9 mouse cellular contexts compared by ENCODE assay signal in the genomic region with DNA sequence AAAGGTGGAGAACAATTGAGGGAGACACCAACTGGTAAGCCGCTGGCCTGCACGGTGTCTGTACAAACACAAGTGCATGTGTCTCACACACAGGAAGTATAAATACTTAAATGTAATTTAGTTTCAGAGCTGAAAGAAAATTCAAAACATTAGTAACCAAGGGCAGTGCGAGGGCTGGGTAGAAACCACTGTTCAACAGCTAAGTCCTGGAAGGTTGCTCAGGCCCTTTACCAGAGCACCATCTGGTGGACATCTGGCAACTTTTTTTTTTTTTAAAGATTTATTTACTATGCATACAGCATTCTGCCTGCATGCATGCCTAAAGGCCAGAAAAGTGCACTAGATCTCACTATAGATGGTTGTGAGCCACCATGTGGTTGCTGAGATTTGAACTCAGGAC. TPM values are rescaled to one million over a fixed set of nuclear protein-coding genes. Genes with fewer than 3 reads are reported as not detected.
DNase-seq lines count a peak whose midpoint lies in the region; ATAC-seq and TF ChIP-seq lines count a peak whose summit lies in the region.
"Had no signal": no experiment of that assay in that cellular context is flagged by ENCODE, and none has a peak within 500 bp of the region (broad histone marks: within the 10 kb centered on the region; RNA-seq: fewer than 3 reads in every experiment).

No protein-coding gene starts in this region.

- 0 out of 2 replicates have a peak, but pooled peaks have one; percentile 11 for ATAC-seq in neural tube, embryonic 13.5 days (ENCODE audit: low read depth)
- no peak for ATAC-seq in activated CD4-positive, CD25-positive, alpha-beta regulatory T cell, adult 4 months
- no peak for ATAC-seq in monocyte, adult 5-6 weeks (replicated peaks; ENCODE audit: insufficient number of reproducible peaks, low FRiP score, low TSS enrichment, poor library complexity, severe bottlenecking)

- 75% methylated on average over 3 of the region's 3 CpGs for WGBS in heart, embryonic 10.5 days
- WGBS in neural tube, embryonic 13.5 days, result 77% methylated on average over 3 of the region's 3 CpGs

- peaks cover 43% of the 10 kb centered on the region for H3K36me3 ChIP-seq in heart, embryonic 10.5 days
- peaks cover 24% of the 10 kb centered on the region for H3K36me3 ChIP-seq in C2C12 (ENCODE audit: control insufficient read depth, insufficient read depth)
- H3K36me3 ChIP-seq in neural tube, embryonic 13.5 days, result peaks cover 62% of the 10 kb centered on the region

- H3K27me3 ChIP-seq in heart, embryonic 10.5 days (ENCODE audit: insufficient read depth, poor library complexity, severe bottlenecking), result no peaks in the 10 kb centered on the region
- H3K27me3 ChIP-seq in C2C12 (ENCODE audit: control insufficient read depth, insufficient read depth, insufficient read length), result no peaks in the 10 kb centered on the region
- no peaks in the 10 kb centered on the region for H3K27me3 ChIP-seq in neural tube, embryonic 13.5 days
- H3K27me3 ChIP-seq: megakaryocyte, embryonic 14.5 days had no signal

- H3K79me2 ChIP-seq in C2C12 (ENCODE audit: control insufficient read depth, insufficient read depth), result peaks cover 14% of the 10 kb centered on the region

- H3K27ac ChIP-seq in heart, embryonic 10.5 days, result no peak overlapping the region
- H3K27ac ChIP-seq in neural tube, embryonic 13.5 days (replicated peaks), result no peak overlapping the region

- no peak overlapping the region for H3K4me3 ChIP-seq in heart, embryonic 10.5 days
- H3K4me3 ChIP-seq in C2C12 (ENCODE audit: insufficient read depth, poor library complexity, severe bottlenecking), result no peak overlapping the region
- no peak overlapping the region for H3K4me3 ChIP-seq in neural tube, embryonic 13.5 days
- H3K4me3 ChIP-seq: megakaryocyte, embryonic 14.5 days had no signal

- no peak overlapping the region for H3K9ac ChIP-seq in neural tube, embryonic 13.5 days

- no peaks in the 10 kb centered on the region for H3K4me1 ChIP-seq in heart, embryonic 10.5 days
- H3K4me1 ChIP-seq in neural tube, embryonic 13.5 days (replicated peaks), result peaks cover 3% of the 10 kb centered on the region

- H3ac ChIP-seq in C2C12 (ENCODE audit: control insufficient read depth, insufficient read length, low read depth), result no peak overlapping the region

- H3K79me3 ChIP-seq in C2C12 (ENCODE audit: low read depth), result no peaks in the 10 kb centered on the region

- H3K9me3 ChIP-seq in heart, embryonic 10.5 days, result no peaks in the 10 kb centered on the region
- no peaks in the 10 kb centered on the region for H3K9me3 ChIP-seq in neural tube, embryonic 13.5 days
- H3K9me3 ChIP-seq: megakaryocyte, embryonic 14.5 days had no signal

- TF ChIP-seq CTCF in C2C12 (IDR thresholded peaks at IDR 0.05; ENCODE audit: control insufficient read depth, insufficient read depth, insufficient read length), result peak; percentile 1

- peak; percentile 38 for DNase-seq in heart, adult 8-10 months (ENCODE audit: low spot score)
- no peak for DNase-seq in heart, embryonic 10.5 days (ENCODE audit: low spot score)
- DNase-seq in brain, adult 2 months (ENCODE audit: low read depth, low spot score), result peak; percentile 55
- DNase-seq in kidney, adult 9 months, result peak; percentile 54

- no peak overlapping the region for H3K4me2 ChIP-seq in neural tube, embryonic 13.5 days

TF ChIP-seq in C2C12, 6 proteins besides CTCF, POLR2A, EP300 and RAD21:
- TF ChIP-seq FOSL1 (IDR thresholded peaks at IDR 0.05; ENCODE audit: insufficient read depth, low read length, poor library complexity, severe bottlenecking) (no peak), MYOG (IDR thresholded peaks at IDR 0.05; ENCODE audit: control insufficient read depth, extremely low read depth, insufficient read length) (no peak), USF1 (IDR thresholded peaks at IDR 0.05; ENCODE audit: low read depth) (no peak), MYOD1 (IDR thresholded peaks at IDR 0.05; ENCODE audit: control insufficient read depth, insufficient read length, low read depth) (no peak), CEBPB (IDR thresholded peaks at IDR 0.05; ENCODE audit: low read depth) (no peak), MAX (IDR thresholded peaks at IDR 0.05) (no peak)

RNA-seq across cellular contexts. Expression of gene Ap3s2, which starts 5.9 kb away (rescaled TPM):
- total RNA-seq in heart, adult 8-10 months (2022), result 10 to 100 TPM; 20.6 to 28.6 (median 22.6) TPM
- 37.7 and 41.3 TPM in 2 replicates for polyA plus RNA-seq in heart, embryonic 10.5 days (2016; fragmentation: Nextera tagmentation; extraction: Ambion mirVana)
- 14.3 TPM for polyA plus RNA-seq in C2C12 (2012; fragmentation: generic; extraction: Trizol)
- 54.4 and 63.4 TPM in 2 replicates for polyA plus RNA-seq in neural tube, embryonic 13.5 days (2015; fragmentation: Nextera tagmentation; extraction: Ambion mirVana)
- 10 to 100 TPM; 26.1 to 34.1 TPM for polyA plus RNA-seq in activated CD4-positive, CD25-positive, alpha-beta regulatory T cell, adult 4 months (2017; shearing (Covaris generic))
- 5.0 to 7.7 TPM (median 6.6 TPM) in 3 replicates for total RNA-seq in monocyte, adult 5-6 weeks (2017)

RNA-seq across cellular contexts. Expression of gene Arpin, which starts 20.6 kb away (rescaled TPM):
- total RNA-seq in heart, adult 8-10 months (2022), result 10 to 100 TPM in 2 of 4 experiments, 1 to 10 TPM in 2; 9.7 to 10.9 (median 10.0) TPM
- polyA plus RNA-seq in heart, embryonic 10.5 days (2016; fragmentation: Nextera tagmentation; extraction: Ambion mirVana), result 26.0 and 30.0 TPM in 2 replicates
- 41.2 TPM for polyA plus RNA-seq in C2C12 (2012; fragmentation: generic; extraction: Trizol)
- polyA plus RNA-seq in neural tube, embryonic 13.5 days (2015; fragmentation: Nextera tagmentation; extraction: Ambion mirVana), result 21.6 and 22.8 TPM in 2 replicates
- not detected for polyA plus RNA-seq in activated CD4-positive, CD25-positive, alpha-beta regulatory T cell, adult 4 months (2017; shearing (Covaris generic))
- 0.58 to 3.0 TPM (median 0.75 TPM) in 3 replicates for total RNA-seq in monocyte, adult 5-6 weeks (2017)

RNA-seq across cellular contexts. Expression of gene Anpep, which starts 53.7 kb away (rescaled TPM):
- total RNA-seq in heart, adult 8-10 months (2022), result 10 to 100 TPM in 3 of 4 experiments, 1 to 10 TPM in 1; 9.2 to 16.4 (median 10.3) TPM
- 6.8 and 8.3 TPM in 2 replicates for polyA plus RNA-seq in heart, embryonic 10.5 days (2016; fragmentation: Nextera tagmentation; extraction: Ambion mirVana)
- 26.5 TPM for polyA plus RNA-seq in C2C12 (2012; fragmentation: generic; extraction: Trizol)
- polyA plus RNA-seq in neural tube, embryonic 13.5 days (2015; fragmentation: Nextera tagmentation; extraction: Ambion mirVana), result 5.8 and 6.2 TPM in 2 replicates
- not detected for polyA plus RNA-seq in activated CD4-positive, CD25-positive, alpha-beta regulatory T cell, adult 4 months (2017; shearing (Covaris generic))
- total RNA-seq in monocyte, adult 5-6 weeks (2017), result 0.68 to 0.75 TPM in 2 of 3 replicates, not detected in the other

Comparison
In these comparisons a context has a peak if more than half of its experiments do, and no peak if none do; other contexts are left out.
1. RNA of gene Arpin, which starts 20.6 kb away (polyA plus RNA-seq): 41.2 TPM in C2C12 (single experiment), 26.0 to 30.0 TPM in heart, embryonic 10.5 days and 21.6 to 22.8 TPM in neural tube, embryonic 13.5 days; not detected in activated CD4-positive, CD25-positive, alpha-beta regulatory T cell, adult 4 months; every median in the first group is over 10 times any median in the second.